Mouse (Mus musculus) hindbrain, embryonic 14.5 days (tissue): Measurements from ENCODE around the gene Mamld1. TPM values are rescaled to one million over a fixed set of nuclear protein-coding genes. Genes with fewer than 3 reads are reported as not detected.

Source experiments
- ATAC-seq: fragments of 200-750 bp; cut with Nextera tagmentation; 2 replicates; pipeline ENCODE4 v1.8.0; 2017; ENCODE audit warnings: moderate number of reproducible peaks, mild to moderate bottlenecking, moderate TSS enrichment, moderate library complexity; ENCODE audit not compliant: low FRiP score
- DNase-seq: peaks from one replicate; pipeline ENCODE4 v3.0.0-alpha.2; 2015; ENCODE audit warnings: low spot score
- H3K27ac ChIP-seq: fragments of 300-500 bp; sonication (generic); 2 replicates; pipeline ENCODE4 v1.5.1; 2014; ENCODE audit warnings: mild to moderate bottlenecking, moderate library complexity
- H3K27me3 ChIP-seq: fragments of 300-500 bp; sonication (generic); 2 replicates; pipeline ENCODE4 v1.6.1; 2014; ENCODE audit warnings: mild to moderate bottlenecking, low read length, mixed read lengths; ENCODE audit not compliant: control insufficient read depth, insufficient read depth
- H3K36me3 ChIP-seq: fragments of 300-500 bp; sonication (generic); replicated peaks from 2 replicates; pipeline ENCODE4 v1.6.1; 2014; ENCODE audit not compliant: control insufficient read depth, insufficient read depth
- H3K4me1 ChIP-seq: fragments of 300-500 bp; sonication (generic); replicated peaks from 2 replicates; pipeline ENCODE4 v1.6.1; 2014; ENCODE audit warnings: antibody characterized with exemption, low read length, mixed read lengths; ENCODE audit not compliant: control insufficient read depth, insufficient read depth
- H3K4me2 ChIP-seq: fragments of 300-500 bp; sonication (generic); replicated peaks from 2 replicates; pipeline ENCODE4 v1.6.1; 2014; ENCODE audit warnings: mild to moderate bottlenecking, moderate library complexity
- H3K4me3 ChIP-seq: fragments of 300-500 bp; sonication (generic); replicated peaks from 2 replicates; pipeline ENCODE4 v1.5.1; 2014; ENCODE audit warnings: mild to moderate bottlenecking, low read length
- H3K9ac ChIP-seq: fragments of 300-500 bp; sonication (generic); 2 replicates; pipeline ENCODE4 v1.6.1; 2014
- H3K9me3 ChIP-seq: fragments of 300-500 bp; sonication (generic); 2 replicates; pipeline ENCODE4 v1.6.1; 2016; ENCODE audit warnings: low read length; ENCODE audit not compliant: control insufficient read depth
- WGBS: fragments of 180-500 bp; shearing (Covaris S2); extraction: QIAGEN DNeasy Blood & Tissue Kit; methylation state at CpG from one replicate; pipeline ENCODE4 v1.1.7; 2014; 5-methylcytosine and 5-hydroxymethylcytosine counted together
- polyA plus RNA-seq: library from polyadenylated mRNA; unstranded; fragments of >200 nt; fragmentation: Nextera tagmentation; extraction: Ambion mirVana; gene quantifications from 2 replicates; pipeline ENCODE4 v1.2.1, GENCODE M21; 2014

The Mamld1 gene
- polyA plus RNA-seq, 1 experiment from 2014 or later, result 10.1 TPM

DNA sequence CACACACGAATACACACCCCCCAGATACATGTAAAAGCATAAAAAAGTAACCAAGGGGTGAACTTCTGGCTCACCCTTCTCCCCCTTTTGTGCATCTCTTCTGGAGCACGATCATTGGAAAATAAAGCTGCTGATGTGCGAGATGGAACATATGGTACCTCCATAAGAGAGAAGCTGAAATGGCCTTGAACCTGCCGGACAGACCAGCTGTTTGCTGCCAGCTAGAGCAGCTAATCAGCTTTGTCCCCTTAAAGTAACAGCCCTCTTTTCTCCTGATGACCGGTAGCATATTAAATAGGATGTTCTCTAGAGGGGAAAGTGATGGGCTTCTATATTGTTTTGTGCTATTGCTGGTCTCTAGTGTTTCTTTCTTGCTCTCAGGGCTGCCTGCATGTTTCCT lies 3.2 kb downstream of the Mamld1 start:
- no peak overlapping the region for H3K27ac ChIP-seq
- no peaks in the 10 kb centered on the region for H3K27me3 ChIP-seq
- peak overlapping the region; percentile 73 for H3K4me2 ChIP-seq
- no peak for ATAC-seq
- H3K9ac ChIP-seq, result no peak overlapping the region
- H3K4me1 ChIP-seq, result no peaks in the 10 kb centered on the region; the same call in 1 of the 2 replicates
- no peak for DNase-seq
- 39% methylated on average over 5 of the region's 5 CpGs for WGBS
- H3K4me3 ChIP-seq, result peak overlapping the region; percentile 5; the same call in 1 of the 2 replicates
- no peaks in the 10 kb centered on the region for H3K36me3 ChIP-seq
- no peaks in the 10 kb centered on the region for H3K9me3 ChIP-seq

DNA sequence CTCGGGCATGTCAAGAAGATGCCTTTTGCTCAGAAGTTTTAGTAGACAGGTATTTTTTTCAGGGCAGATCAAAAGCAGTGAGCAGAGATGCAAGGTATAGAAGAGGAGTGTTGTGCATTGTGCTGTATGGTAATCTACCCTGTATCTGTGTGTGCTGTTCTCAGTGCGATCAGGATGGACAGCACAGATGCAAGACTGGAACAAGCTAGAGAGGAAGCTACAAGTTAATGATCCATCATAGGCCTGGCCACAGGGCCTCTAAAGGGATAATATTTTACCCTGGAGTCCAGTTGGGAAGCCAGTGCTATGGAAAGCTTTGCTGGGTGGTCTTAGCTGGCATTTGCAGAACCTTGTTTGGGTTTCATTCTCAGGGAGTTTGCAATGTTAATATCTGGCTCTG lies 6.9 kb downstream of the Mamld1 start:
- Histone ChIP-seq H3K36me3 (no peaks in the 10 kb centered on the region), H3K9me3 (no peaks in the 10 kb centered on the region), H3K4me2 (no peak overlapping the region), H3K4me1 (no peaks in the 10 kb centered on the region; the same call in 1 of the 2 replicates), H3K27me3 (no peaks in the 10 kb centered on the region), H3K9ac (no peak overlapping the region), H3K27ac (no peak overlapping the region), H3K4me3 (no peak overlapping the region)
- 78% methylated on average over 2 of the region's 2 CpGs for WGBS
- ATAC-seq (no peak), DNase-seq (no peak)

DNA sequence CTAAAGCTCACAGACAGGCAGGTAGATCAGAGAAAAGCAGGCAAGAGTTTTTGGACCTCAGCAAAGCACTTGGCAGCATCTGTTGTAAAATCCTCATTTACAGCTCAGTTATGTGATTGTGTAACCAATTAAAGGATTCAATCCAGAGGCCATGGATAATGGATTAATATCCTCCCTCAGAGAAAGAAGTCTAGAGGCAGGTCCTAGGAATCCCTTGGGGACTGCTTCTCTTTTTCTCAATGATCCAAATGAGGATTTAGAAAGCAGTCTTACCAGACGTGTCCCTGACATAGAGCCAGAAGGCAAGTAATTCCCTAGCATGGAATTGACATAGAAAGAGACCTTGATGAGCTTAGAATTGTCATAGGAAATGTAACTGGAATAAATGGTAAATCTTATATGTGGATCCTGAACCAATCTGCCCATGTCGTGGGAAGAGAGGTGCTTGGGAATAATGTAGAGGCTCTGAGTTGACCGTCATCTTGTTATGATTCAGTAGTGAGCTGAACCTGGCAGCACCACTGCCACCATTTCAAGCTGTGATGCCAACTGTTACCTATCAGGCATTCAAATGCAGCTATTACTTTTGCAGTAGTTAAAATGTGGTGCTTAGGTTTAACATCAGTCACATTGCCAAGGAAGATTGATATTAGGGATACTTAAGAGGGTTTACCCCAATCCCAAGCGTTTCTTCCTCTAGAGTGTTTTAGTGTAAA lies 35.2 kb downstream of the Mamld1 start:
- ATAC-seq (peak; percentile 11; the same call in 1 of the 2 replicates), DNase-seq (no peak)
- H3K4me2 ChIP-seq, result no peak overlapping the region
- H3K9me3 ChIP-seq, result no peaks in the 10 kb centered on the region
- WGBS, result 75% methylated on average over 4 of the region's 4 CpGs
- no peak overlapping the region for H3K4me3 ChIP-seq
- H3K9ac ChIP-seq, result no peak overlapping the region
- H3K36me3 ChIP-seq, result no peaks in the 10 kb centered on the region
- H3K27me3 ChIP-seq, result no peaks in the 10 kb centered on the region
- H3K4me1 ChIP-seq, result no peaks in the 10 kb centered on the region; the same call in 1 of the 2 replicates
- H3K27ac ChIP-seq, result no peak overlapping the region

DNA sequence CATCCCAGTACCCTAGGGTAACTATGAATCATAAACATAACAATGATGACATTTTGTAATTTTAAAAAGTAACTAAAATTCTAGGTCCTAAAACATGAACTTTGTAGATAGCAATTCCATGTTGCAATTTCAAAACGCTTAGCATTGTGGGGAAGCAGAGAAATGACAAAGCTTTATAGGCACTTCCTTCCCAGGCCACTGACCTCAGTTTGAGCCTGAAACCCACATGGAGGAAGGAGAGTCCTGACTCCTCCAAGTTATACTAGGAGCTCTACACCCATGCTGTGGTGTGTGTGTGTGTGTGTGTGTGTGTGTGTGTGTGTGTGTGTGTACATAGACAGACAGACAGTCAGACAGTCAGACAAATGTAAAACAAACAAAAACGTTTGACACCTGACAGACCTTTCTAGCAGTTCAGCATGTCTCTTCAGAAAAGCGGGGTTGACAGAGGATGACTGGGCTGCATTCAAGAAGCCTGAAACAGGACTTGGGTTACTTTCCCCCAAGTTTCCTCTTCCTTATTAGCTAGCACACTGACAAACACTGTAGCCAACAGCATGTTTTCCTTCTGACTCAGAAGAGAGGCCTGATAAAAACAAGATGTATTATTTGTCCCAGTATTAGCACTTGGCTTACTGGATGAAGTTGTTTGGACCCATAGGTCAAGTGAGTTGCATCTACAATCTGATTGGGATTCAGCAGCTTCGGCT lies 37.5 kb downstream of the Mamld1 start:
- no peak overlapping the region for H3K27ac ChIP-seq
- no peaks in the 10 kb centered on the region for H3K36me3 ChIP-seq
- no peak for ATAC-seq
- H3K27me3 ChIP-seq, result no peaks in the 10 kb centered on the region
- H3K9me3 ChIP-seq, result no peaks in the 10 kb centered on the region
- no peak for DNase-seq
- H3K4me1 ChIP-seq, result no peaks in the 10 kb centered on the region; the same call in 1 of the 2 replicates
- WGBS, result 71% methylated on average over 4 of the region's 4 CpGs
- H3K9ac ChIP-seq, result no peak overlapping the region
- H3K4me2 ChIP-seq, result no peak overlapping the region
- H3K4me3 ChIP-seq, result no peak overlapping the region

DNA sequence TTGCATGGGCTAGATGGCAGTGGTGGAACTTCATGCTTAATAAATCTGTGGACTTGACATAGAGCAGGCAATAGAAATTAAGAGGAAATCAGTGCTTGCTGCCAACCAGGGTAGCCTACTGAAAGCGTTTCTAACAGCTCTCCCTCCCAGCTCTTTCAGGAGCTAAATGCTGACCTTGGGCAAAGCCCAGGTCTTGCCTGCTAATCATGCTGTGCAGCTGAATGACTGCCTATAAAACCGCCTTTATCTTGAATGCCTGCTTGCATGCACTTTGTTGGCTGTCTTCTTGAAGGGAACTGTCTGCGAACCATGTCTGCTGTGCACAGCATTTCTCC lies 38.0 kb downstream of the Mamld1 start:
- H3K9ac ChIP-seq, result no peak overlapping the region
- no peaks in the 10 kb centered on the region for H3K9me3 ChIP-seq
- H3K36me3 ChIP-seq, result no peaks in the 10 kb centered on the region
- no peaks in the 10 kb centered on the region; the same call in 1 of the 2 replicates for H3K4me1 ChIP-seq
- DNase-seq (no peak), ATAC-seq (no peak)
- H3K27me3 ChIP-seq, result no peaks in the 10 kb centered on the region
- H3K4me2 ChIP-seq, result no peak overlapping the region
- WGBS, result 37% methylated on average over 3 of the region's 3 CpGs
- no peak overlapping the region for H3K4me3 ChIP-seq
- no peak overlapping the region for H3K27ac ChIP-seq

DNA sequence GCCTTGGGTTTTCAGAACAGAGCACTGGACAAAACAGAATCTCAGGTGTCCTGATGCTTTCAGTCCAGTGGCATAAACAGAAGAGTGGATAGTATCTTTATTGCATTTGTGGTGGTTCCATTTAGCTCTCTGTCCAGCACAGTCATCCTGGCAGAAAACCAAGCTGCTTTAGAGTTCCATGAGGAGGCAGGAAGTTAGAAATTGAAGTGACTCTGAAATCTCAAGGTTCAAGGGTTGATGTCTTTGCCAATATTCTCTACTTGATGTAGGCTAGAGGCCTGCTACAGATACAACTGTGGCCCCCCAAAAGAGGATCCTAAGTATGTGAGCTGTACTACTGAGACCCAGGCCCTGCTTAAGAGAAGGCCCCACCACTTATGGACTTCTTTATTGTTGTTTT lies 55.8 kb downstream of the Mamld1 start:
- DNase-seq, result no peak
- no peak for ATAC-seq
- Histone ChIP-seq H3K27me3 (no peaks in the 10 kb centered on the region), H3K9me3 (no peaks in the 10 kb centered on the region), H3K9ac (no peak overlapping the region), H3K27ac (no peak overlapping the region), H3K36me3 (no peaks in the 10 kb centered on the region), H3K4me3 (no peak overlapping the region), H3K4me1 (no peaks in the 10 kb centered on the region), H3K4me2 (no peak overlapping the region)

DNA sequence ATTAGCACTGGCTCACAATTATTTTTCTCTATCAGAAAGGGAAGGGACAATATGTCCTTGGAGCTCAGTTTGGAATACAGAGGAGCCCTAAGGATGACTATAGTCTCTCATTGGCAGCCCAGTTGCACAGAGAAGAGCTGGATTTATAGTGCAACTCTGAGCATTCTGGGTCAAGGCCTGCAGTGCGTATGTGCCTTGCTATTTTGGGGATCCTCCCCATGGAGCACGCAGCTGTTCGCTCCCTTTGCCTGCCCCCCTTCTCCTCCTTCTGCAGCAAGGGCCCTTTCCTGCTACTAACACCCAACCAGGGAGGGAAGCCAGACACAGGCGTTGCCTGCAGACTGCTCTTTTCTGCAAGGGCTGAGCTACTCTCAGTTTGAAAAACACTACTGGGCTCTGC lies 56.3 kb downstream of the Mamld1 start:
- Histone ChIP-seq H3K4me3 (no peak overlapping the region), H3K9me3 (no peaks in the 10 kb centered on the region), H3K4me2 (no peak overlapping the region), H3K36me3 (no peaks in the 10 kb centered on the region), H3K4me1 (no peaks in the 10 kb centered on the region), H3K9ac (no peak overlapping the region), H3K27ac (no peak overlapping the region), H3K27me3 (no peaks in the 10 kb centered on the region)
- ATAC-seq (no peak), DNase-seq (no peak)
- 81% methylated on average over 4 of the region's 4 CpGs for WGBS

DNA sequence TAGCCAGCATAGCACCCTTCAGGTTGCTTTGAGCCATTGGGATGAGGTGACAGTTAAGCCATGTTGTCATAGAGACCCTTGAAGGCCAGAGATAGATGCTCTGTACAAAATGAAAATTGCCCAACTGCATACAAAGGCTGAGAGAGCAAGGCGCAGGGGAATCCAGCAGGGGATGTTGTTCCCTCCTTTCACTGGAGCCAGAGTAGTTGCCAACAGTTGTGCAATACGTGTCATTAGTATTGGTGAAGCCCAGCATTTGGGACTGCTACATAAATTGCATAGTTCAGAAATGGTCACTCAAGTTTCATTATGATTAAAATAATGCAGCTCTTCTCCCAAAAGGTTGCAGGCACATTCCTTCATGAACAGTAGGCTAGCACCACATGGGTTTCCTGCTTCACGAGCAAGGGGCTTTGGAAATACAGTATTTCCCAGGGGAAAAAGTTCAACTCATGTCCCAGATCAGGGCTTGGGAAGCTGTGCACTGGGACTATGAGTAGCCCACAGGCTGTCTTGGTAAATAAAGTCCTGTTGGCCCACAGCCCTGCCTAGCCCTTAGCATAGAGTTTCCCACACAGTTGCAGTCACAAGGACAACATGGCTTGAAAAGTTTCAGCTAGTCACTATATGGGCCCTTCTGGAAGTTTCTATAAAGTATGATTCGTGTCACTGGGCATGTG lies 58.1 kb downstream of the Mamld1 start:
- Histone ChIP-seq H3K27me3 (no peaks in the 10 kb centered on the region), H3K36me3 (no peaks in the 10 kb centered on the region), H3K4me2 (no peak overlapping the region), H3K9me3 (no peaks in the 10 kb centered on the region), H3K4me1 (no peaks in the 10 kb centered on the region), H3K9ac (no peak overlapping the region), H3K27ac (no peak overlapping the region), H3K4me3 (no peak overlapping the region)
- 82% methylated on average over 4 of the region's 4 CpGs for WGBS
- no peak for DNase-seq
- ATAC-seq, result no peak

DNA sequence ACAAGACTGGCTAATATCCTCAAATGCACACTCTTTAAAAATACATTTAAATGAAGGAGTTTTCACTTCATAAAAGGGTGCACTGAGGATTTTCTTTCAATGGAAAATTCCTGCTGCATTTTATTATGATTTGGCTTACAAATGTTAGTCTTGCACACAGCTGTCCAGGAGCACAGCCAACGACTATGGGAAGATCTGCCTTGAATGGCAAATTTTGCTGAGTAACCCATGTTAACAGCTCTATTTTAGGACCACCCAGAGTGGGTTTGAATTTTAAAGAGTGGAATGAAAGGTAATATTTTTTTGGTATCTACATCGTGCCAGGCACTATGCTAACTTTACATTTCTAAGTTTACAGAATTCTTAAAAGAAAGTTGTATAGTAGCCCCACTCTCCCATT lies 60.3 kb downstream of the Mamld1 start:
- Histone ChIP-seq H3K27me3 (no peaks in the 10 kb centered on the region), H3K4me2 (no peak overlapping the region), H3K9ac (no peak overlapping the region), H3K36me3 (no peaks in the 10 kb centered on the region), H3K27ac (no peak overlapping the region), H3K4me3 (no peak overlapping the region), H3K9me3 (no peaks in the 10 kb centered on the region), H3K4me1 (no peaks in the 10 kb centered on the region)
- WGBS, result 61% methylated on average over 2 of the region's 2 CpGs
- DNase-seq (no peak), ATAC-seq (no peak)
